Mouse (Mus musculus) limb, embryonic 10.5 days (tissue): ENCODE results near the gene Fignl1. TPM values are rescaled to one million over a fixed set of nuclear protein-coding genes. Genes with fewer than 3 reads are reported as not detected.

Experiments
- DNase-seq: peaks from one replicate; pipeline ENCODE4 v3.0.0-alpha.2; 2017; ENCODE audit warnings: low spot score
- H3K27ac ChIP-seq: fragments of 300-500 bp; sonication (generic); 2 replicates; pipeline ENCODE4 v1.5.1; 2016; ENCODE audit warnings: mild to moderate bottlenecking
- H3K27me3 ChIP-seq: fragments of 300-500 bp; sonication (generic); 2 replicates; pipeline ENCODE4 v1.6.1; 2016; ENCODE audit warnings: low read depth, mild to moderate bottlenecking; ENCODE audit not compliant: poor library complexity, severe bottlenecking
- H3K36me3 ChIP-seq: fragments of 300-500 bp; sonication (generic); 2 replicates; pipeline ENCODE4 v1.6.1; 2016; ENCODE audit warnings: mild to moderate bottlenecking, moderate library complexity
- H3K4me1 ChIP-seq: fragments of 300-500 bp; sonication (generic); 2 replicates; pipeline ENCODE4 v1.6.1; 2016
- H3K4me3 ChIP-seq: fragments of 300-500 bp; sonication (generic); 2 replicates; pipeline ENCODE4 v1.5.1; 2016; ENCODE audit warnings: mild to moderate bottlenecking, moderate library complexity
- H3K9me3 ChIP-seq: fragments of 300-500 bp; sonication (generic); replicated peaks from 2 replicates; pipeline ENCODE4 v1.6.1; 2016; ENCODE audit warnings: mild to moderate bottlenecking
- WGBS: fragments of 180-500 bp; shearing (Covaris S2); methylation state at CpG from one replicate; pipeline ENCODE4 v1.1.7; 2016; 5-methylcytosine and 5-hydroxymethylcytosine counted together
- polyA plus RNA-seq: library from polyadenylated mRNA; unstranded; fragments of >200 nt; fragmentation: Nextera tagmentation; extraction: Ambion mirVana; gene quantifications from 2 replicates; pipeline ENCODE4 v1.2.1, GENCODE M21; 2016

Fignl1 gene
- polyA plus RNA-seq, 1 experiment from 2014 or later = 110 TPM

GRCm38 (mm10) chr11:11766105-11766504, 42.7 kb downstream of the Fignl1 start:
- DNase-seq = no peak
- H3K36me3 ChIP-seq = no peaks in the 10 kb centered on the region
- WGBS = 91% methylated on average over 1 of the region's 1 CpGs
- H3K27ac ChIP-seq = no peak overlapping the region
- no peaks in the 10 kb centered on the region for H3K9me3 ChIP-seq
- no peaks in the 10 kb centered on the region for H3K4me1 ChIP-seq
- H3K27me3 ChIP-seq = no peaks in the 10 kb centered on the region
- H3K4me3 ChIP-seq = no peak overlapping the region

GRCm38 (mm10) chr11:11765414-11765813, 43.3 kb downstream of the Fignl1 start:
- no peaks in the 10 kb centered on the region for H3K36me3 ChIP-seq
- no peaks in the 10 kb centered on the region for H3K27me3 ChIP-seq
- H3K9me3 ChIP-seq = no peaks in the 10 kb centered on the region
- H3K4me3 ChIP-seq = no peak overlapping the region
- DNase-seq = no peak
- H3K4me1 ChIP-seq = no peaks in the 10 kb centered on the region
- no peak overlapping the region for H3K27ac ChIP-seq
- 86% methylated on average over 1 of the region's 1 CpGs for WGBS

- Histone ChIP-seq H3K4me3 (no peak overlapping the region), H3K9me3 (no peaks in the 10 kb centered on the region), H3K4me1 (no peaks in the 10 kb centered on the region), H3K36me3 (no peaks in the 10 kb centered on the region), H3K27ac (no peak overlapping the region), H3K27me3 (no peaks in the 10 kb centered on the region)
- WGBS = 74% methylated on average over 4 of the region's 4 CpGs
- no peak for DNase-seq
Observed at GRCm38 (mm10) chr11:11763211-11763666, 45.5 kb downstream of the Fignl1 start.

GRCm38 (mm10) chr11:11758883-11759282, 49.9 kb downstream of the Fignl1 start:
- Histone ChIP-seq H3K4me3 (no peak overlapping the region), H3K27ac (no peak overlapping the region), H3K9me3 (no peaks in the 10 kb centered on the region), H3K36me3 (no peaks in the 10 kb centered on the region), H3K4me1 (no peaks in the 10 kb centered on the region), H3K27me3 (no peaks in the 10 kb centered on the region)
- whole genome bisulfite sequencing = 89% methylated on average over 1 of the region's 1 CpGs
- no peak for DNase-seq

- H3K27ac ChIP-seq = no peak overlapping the region
- DNase-seq = no peak
- 78% methylated on average over 6 of the region's 6 CpGs for WGBS
- no peaks in the 10 kb centered on the region for H3K27me3 ChIP-seq
- H3K9me3 ChIP-seq = no peaks in the 10 kb centered on the region
- H3K4me3 ChIP-seq = no peak overlapping the region
- H3K36me3 ChIP-seq = no peaks in the 10 kb centered on the region
- no peaks in the 10 kb centered on the region for H3K4me1 ChIP-seq
Observed at GRCm38 (mm10) chr11:11758121-11758520, 50.6 kb downstream of the Fignl1 start.

- H3K36me3 ChIP-seq = no peaks in the 10 kb centered on the region
- H3K27ac ChIP-seq = no peak overlapping the region
- H3K27me3 ChIP-seq = no peaks in the 10 kb centered on the region
- no peaks in the 10 kb centered on the region for H3K9me3 ChIP-seq
- DNase-seq = no peak
- no peaks in the 10 kb centered on the region for H3K4me1 ChIP-seq
- H3K4me3 ChIP-seq = no peak overlapping the region
- 84% methylated on average over 5 of the region's 5 CpGs for WGBS
Observed at GRCm38 (mm10) chr11:11752859-11753258, 55.9 kb downstream of the Fignl1 start.

GRCm38 (mm10) chr11:11751091-11751490, 57.7 kb downstream of the Fignl1 start:
- 86% methylated on average over 5 of the region's 5 CpGs for WGBS

GRCm38 (mm10) chr11:11744222-11744621, 64.5 kb downstream of the Fignl1 start:
- WGBS = 64% methylated on average over 1 of the region's 1 CpGs

More at GRCm38 (mm10) chr11:11751091-11751490, 57.7 kb downstream of the Fignl1 start:
- Histone ChIP-seq H3K4me3 (no peak overlapping the region), H3K4me1 (no peaks in the 10 kb centered on the region), H3K36me3 (no peaks in the 10 kb centered on the region), H3K27ac (no peak overlapping the region), H3K27me3 (no peaks in the 10 kb centered on the region), H3K9me3 (no peaks in the 10 kb centered on the region)
- no peak for DNase-seq

GRCm38 (mm10) chr11:11742626-11743025, 66.1 kb downstream of the Fignl1 start:
- WGBS = 22% methylated on average over 2 of the region's 2 CpGs
- H3K4me3 ChIP-seq = no peak overlapping the region
- H3K27ac ChIP-seq = no peak overlapping the region
- H3K9me3 ChIP-seq = no peaks in the 10 kb centered on the region
- no peaks in the 10 kb centered on the region for H3K27me3 ChIP-seq
- H3K36me3 ChIP-seq = no peaks in the 10 kb centered on the region
- DNase-seq = peak; percentile 56
- no peaks in the 10 kb centered on the region for H3K4me1 ChIP-seq

More at GRCm38 (mm10) chr11:11744222-11744621, 64.5 kb downstream of the Fignl1 start:
- Histone ChIP-seq H3K27ac (no peak overlapping the region), H3K36me3 (no peaks in the 10 kb centered on the region), H3K27me3 (no peaks in the 10 kb centered on the region), H3K9me3 (no peaks in the 10 kb centered on the region), H3K4me3 (no peak overlapping the region), H3K4me1 (no peaks in the 10 kb centered on the region)
- DNase-seq = no peak

GRCm38 (mm10) chr11:11741574-11741973, 67.2 kb downstream of the Fignl1 start:
- Histone ChIP-seq H3K27me3 (no peaks in the 10 kb centered on the region), H3K36me3 (no peaks in the 10 kb centered on the region), H3K4me3 (no peak overlapping the region), H3K4me1 (no peaks in the 10 kb centered on the region), H3K27ac (no peak overlapping the region), H3K9me3 (no peaks in the 10 kb centered on the region)
- 85% methylated on average over 5 of the region's 5 CpGs for WGBS
- no peak for DNase-seq

- H3K27ac ChIP-seq = no peak overlapping the region
- H3K4me3 ChIP-seq = no peak overlapping the region
- WGBS = 84% methylated on average over 5 of the region's 5 CpGs
- no peak for DNase-seq
- H3K4me1 ChIP-seq = no peaks in the 10 kb centered on the region
- H3K9me3 ChIP-seq = no peaks in the 10 kb centered on the region
- no peaks in the 10 kb centered on the region for H3K36me3 ChIP-seq
- no peaks in the 10 kb centered on the region for H3K27me3 ChIP-seq
Observed at GRCm38 (mm10) chr11:11740603-11741002, 68.2 kb downstream of the Fignl1 start.

- Histone ChIP-seq H3K4me3 (no peak overlapping the region), H3K4me1 (no peaks in the 10 kb centered on the region), H3K27ac (no peak overlapping the region), H3K36me3 (no peaks in the 10 kb centered on the region), H3K27me3 (no peaks in the 10 kb centered on the region), H3K9me3 (no peaks in the 10 kb centered on the region)
- WGBS = 84% methylated on average over 3 of the region's 3 CpGs
- no peak for DNase-seq
Observed at GRCm38 (mm10) chr11:11739054-11739453, 69.7 kb downstream of the Fignl1 start.

- Histone ChIP-seq H3K4me1 (no peaks in the 10 kb centered on the region), H3K27me3 (no peaks in the 10 kb centered on the region), H3K9me3 (no peaks in the 10 kb centered on the region), H3K36me3 (no peaks in the 10 kb centered on the region), H3K4me3 (no peak overlapping the region), H3K27ac (no peak overlapping the region)
- 69% methylated on average over 2 of the region's 2 CpGs for WGBS
- DNase-seq = no peak
Observed at GRCm38 (mm10) chr11:11737562-11737961, 71.2 kb downstream of the Fignl1 start.
